ENCODE assay signal across 24 mouse cellular contexts in the genomic region with DNA sequence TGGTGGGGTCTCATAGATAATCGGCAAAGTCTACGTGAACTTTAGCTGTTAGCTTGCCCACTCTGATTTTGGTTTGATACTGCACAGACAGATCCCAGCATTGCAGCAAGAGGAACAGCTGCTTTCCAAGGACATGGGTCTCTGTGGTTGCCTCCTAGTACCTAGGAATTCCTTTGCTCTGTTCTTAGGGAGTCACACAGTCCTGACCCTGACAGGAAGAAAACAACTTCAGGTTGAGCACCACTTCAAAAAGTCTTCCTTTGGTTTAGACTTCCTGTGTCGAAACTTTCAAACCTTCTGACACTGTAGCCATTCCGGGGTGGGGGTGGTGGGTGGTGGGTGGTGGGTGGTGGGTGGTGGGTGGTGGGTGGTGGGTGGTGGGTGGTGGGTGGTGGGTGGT. TPM values are rescaled to one million over a fixed set of nuclear protein-coding genes. Genes with fewer than 3 reads are reported as not detected.
DNase-seq lines count a peak whose midpoint lies in the region; ATAC-seq and TF ChIP-seq lines count a peak whose summit lies in the region.
"Had no signal": no experiment of that assay in that cellular context is flagged by ENCODE, and none has a peak within 500 bp of the region (broad histone marks: within the 10 kb centered on the region; RNA-seq: fewer than 3 reads in every experiment).

No protein-coding gene starts in this region.

- no peaks in the 10 kb centered on the region for H3K27me3 ChIP-seq in lung, embryonic 14.5 days (ENCODE audit: insufficient read depth, low read length)
- no peaks in the 10 kb centered on the region for H3K27me3 ChIP-seq in thymus, adult 2 months (ENCODE audit: control insufficient read depth, insufficient read depth, low read length)
- H3K27me3 ChIP-seq in forebrain, embryonic 11.5 days (ENCODE audit: control insufficient read depth, insufficient read depth, low read length) = no peaks in the 10 kb centered on the region
- H3K27me3 ChIP-seq: embryonic facial prominence, embryonic 12.5 days; forebrain, embryonic 12.5 days; heart, embryonic 15.5 days; intestine, embryonic 15.5 days; limb, embryonic 15.5 days; midbrain, embryonic 12.5 days; stomach, embryonic 15.5 days had no signal

- no peak overlapping the region for H3K4me3 ChIP-seq in lung, embryonic 14.5 days (ENCODE audit: low read depth, low read length)
- H3K4me3 ChIP-seq in thymus, adult 2 months (ENCODE audit: control insufficient read depth, insufficient read depth, low read length) = no peak overlapping the region
- H3K4me3 ChIP-seq in forebrain, embryonic 11.5 days (ENCODE audit: low read depth, low read length) = no peak overlapping the region
- H3K4me3 ChIP-seq: embryonic facial prominence, embryonic 12.5 days; forebrain, embryonic 12.5 days; heart, embryonic 15.5 days; intestine, embryonic 15.5 days; limb, embryonic 15.5 days; midbrain, embryonic 12.5 days; stomach, embryonic 15.5 days had no signal

- no peaks in the 10 kb centered on the region for H3K36me3 ChIP-seq in lung, embryonic 14.5 days (ENCODE audit: insufficient read depth)
- no peaks in the 10 kb centered on the region for H3K36me3 ChIP-seq in thymus, adult 2 months (ENCODE audit: control insufficient read depth, insufficient read depth, low read length)
- H3K36me3 ChIP-seq in forebrain, embryonic 11.5 days (ENCODE audit: control insufficient read depth, insufficient read depth, low read length) = no peaks in the 10 kb centered on the region
- H3K36me3 ChIP-seq: embryonic facial prominence, embryonic 12.5 days; forebrain, embryonic 12.5 days; heart, embryonic 15.5 days; intestine, embryonic 15.5 days; limb, embryonic 15.5 days; midbrain, embryonic 12.5 days; stomach, embryonic 15.5 days had no signal

- ATAC-seq in lung, embryonic 14.5 days (ENCODE audit: insufficient read depth) = no peak
- ATAC-seq in forebrain, embryonic 11.5 days (replicated peaks; ENCODE audit: low FRiP score) = no peak
- ATAC-seq: intestine, embryonic 15.5 days had no signal

- 54% methylated on average over 4 of the region's 4 CpGs for WGBS in lung, embryonic 14.5 days
- WGBS in thymus, adult 2 months = 31% methylated on average over 4 of the region's 4 CpGs
- 95% methylated on average over 3 of the region's 4 CpGs for WGBS in forebrain, embryonic 11.5 days

- peak; percentile 27 for DNase-seq in lung, embryonic 14.5 days
- DNase-seq in lung, postnatal 14 days = no peak
- peak; percentile 29 for DNase-seq in thymus, adult 2 months
- DNase-seq in thymus, postnatal 10 days (ENCODE audit: low spot score in 2 of 2) = no peak
- peak; percentile 21 for DNase-seq in lung, postnatal 10 days
- peak; percentile 27 for DNase-seq in thymus, postnatal 4 days
- DNase-seq in forebrain, embryonic 11.5 days (ENCODE audit: low spot score) = no peak
- DNase-seq in urinary bladder, adult 2 months (ENCODE audit: low spot score) = no peak
- DNase-seq: adrenal gland, adult 8-10 months; cerebellum, adult 18-20 months; cerebellum, postnatal 25 days; heart, postnatal 36 days; kidney, adult 9 months; kidney, postnatal 14 days; left cerebral cortex, postnatal 4 days had no signal

- H3K4me2 ChIP-seq in lung, embryonic 14.5 days = no peak overlapping the region
- no peak overlapping the region for H3K4me2 ChIP-seq in forebrain, embryonic 11.5 days (ENCODE audit: low read depth, low read length, severe bottlenecking)
- H3K4me2 ChIP-seq: embryonic facial prominence, embryonic 12.5 days; forebrain, embryonic 12.5 days; heart, embryonic 15.5 days; hindbrain, embryonic 14.5 days; intestine, embryonic 15.5 days; limb, embryonic 15.5 days; midbrain, embryonic 12.5 days; stomach, embryonic 15.5 days had no signal

- H3K9ac ChIP-seq in lung, embryonic 14.5 days = no peak overlapping the region
- H3K9ac ChIP-seq in forebrain, embryonic 11.5 days (ENCODE audit: low read length) = no peak overlapping the region
- H3K9ac ChIP-seq: embryonic facial prominence, embryonic 12.5 days; forebrain, embryonic 12.5 days; heart, embryonic 15.5 days; hindbrain, embryonic 14.5 days; intestine, embryonic 15.5 days; limb, embryonic 15.5 days; liver, embryonic 14.5 days; midbrain, embryonic 12.5 days; stomach, embryonic 15.5 days had no signal

- no peaks in the 10 kb centered on the region for H3K9me3 ChIP-seq in lung, embryonic 14.5 days (ENCODE audit: low read depth, low read length)
- H3K9me3 ChIP-seq in forebrain, embryonic 11.5 days (ENCODE audit: control insufficient read depth, low read length) = no peaks in the 10 kb centered on the region
- H3K9me3 ChIP-seq: forebrain, embryonic 12.5 days; heart, embryonic 15.5 days; intestine, embryonic 15.5 days; limb, embryonic 15.5 days; midbrain, embryonic 12.5 days; stomach, embryonic 15.5 days had no signal

- no peaks in the 10 kb centered on the region for H3K4me1 ChIP-seq in lung, embryonic 14.5 days (ENCODE audit: insufficient read depth)
- H3K4me1 ChIP-seq in thymus, adult 2 months (replicated peaks; ENCODE audit: control insufficient read depth, insufficient read depth, low read length) = peaks cover 37% of the 10 kb centered on the region
- H3K4me1 ChIP-seq in forebrain, embryonic 11.5 days (replicated peaks; ENCODE audit: control insufficient read depth, insufficient read depth, low read length) = no peaks in the 10 kb centered on the region
- H3K4me1 ChIP-seq: embryonic facial prominence, embryonic 12.5 days; forebrain, embryonic 12.5 days; intestine, embryonic 15.5 days; limb, embryonic 15.5 days; midbrain, embryonic 12.5 days had no signal

- H3K27ac ChIP-seq in lung, embryonic 14.5 days (ENCODE audit: low read depth) = no peak overlapping the region
- peak overlapping the region; percentile 16; the same call in 1 of the 2 replicates for H3K27ac ChIP-seq in thymus, adult 2 months (ENCODE audit: control insufficient read depth, insufficient read depth, low read length)
- H3K27ac ChIP-seq in forebrain, embryonic 11.5 days (ENCODE audit: low read depth, low read length) = no peak overlapping the region
- H3K27ac ChIP-seq: embryonic facial prominence, embryonic 12.5 days; forebrain, embryonic 12.5 days; heart, embryonic 15.5 days; hindbrain, embryonic 14.5 days; intestine, embryonic 15.5 days; limb, embryonic 15.5 days; liver, embryonic 14.5 days; midbrain, embryonic 12.5 days; stomach, embryonic 15.5 days had no signal

- TF ChIP-seq POLR2A in thymus, adult 2 months (IDR thresholded peaks at IDR 0.05; ENCODE audit: control insufficient read depth, extremely low read depth, insufficient read depth, low read length, poor library complexity) = no peak

- no peak for TF ChIP-seq CTCF in lung, embryonic 14.5 days (IDR thresholded peaks at IDR 0.05; ENCODE audit: low read depth)
- TF ChIP-seq CTCF in thymus, adult 2 months (IDR thresholded peaks at IDR 0.05; ENCODE audit: borderline replicate concordance, control insufficient read depth, extremely low read depth, insufficient read depth, low read length, poor library complexity) = no peak

RNA-seq across cellular contexts. Expression of a gene that starts 18.4 kb away (rescaled TPM):
- polyA plus RNA-seq in lung, embryonic 14.5 days (2014; fragmentation: Nextera tagmentation; extraction: Ambion mirVana) = 214 and 220 TPM in 2 replicates
- 59.8 and 60.9 TPM in 2 replicates for polyA plus RNA-seq in thymus, adult 2 months (2012; rRNA removed)
- 150 and 156 TPM in 2 replicates for polyA plus RNA-seq in forebrain, embryonic 11.5 days (2014; fragmentation: Nextera tagmentation; extraction: Ambion mirVana)
- 114 TPM in 2 replicates for polyA plus RNA-seq in urinary bladder, adult 2 months (2012; rRNA removed)

Comparison
In these comparisons a context has a peak if more than half of its experiments do, and no peak if none do; other contexts are left out.
1. DNase-seq: peak in lung, embryonic 14.5 days (single experiment), thymus, adult 2 months (single experiment), lung, postnatal 10 days (single experiment) and thymus, postnatal 4 days (single experiment); none in lung, postnatal 14 days (single experiment), thymus, postnatal 10 days (0 of 2), forebrain, embryonic 11.5 days (single experiment) and urinary bladder, adult 2 months (single experiment).